Mouse (Mus musculus): ENCODE measurements at regions not wholly inside any gene's neighbourhood (a gene's known extent, or its start where the extent isn't known, plus 50 kb on each side); places are given as distances from the start of the nearest gene placed in this dataset.

GRCm38 (mm10) chr17:62959146-62959545 lies 78.0 kb upstream of the Efna5 start:
- TF ChIP-seq CTCF (IDR thresholded peaks at IDR 0.05; ENCODE audit: control insufficient read depth, insufficient read depth, insufficient read length) (no peak), USF1 (IDR thresholded peaks at IDR 0.05; ENCODE audit: low read depth) (no peak), MAX (IDR thresholded peaks at IDR 0.05) (no peak), MYOG (IDR thresholded peaks at IDR 0.05; ENCODE audit: control insufficient read depth, extremely low read depth, insufficient read length) (no peak)

Data from C2C12 (cell line).